Mouse (Mus musculus) ovary, adult 18-20 months (tissue): ENCODE measurements around the gene Spaca7.
"Not testable (repeated sequence)": the region's sequence is repeated elsewhere in the genome, so short reads cannot be mapped to it uniquely, and the experiment has no call there.

Experiments used
- DNase-seq: peaks from one replicate; pipeline ENCODE4 v3.0.0; 2022; ENCODE audit warnings: low spot score, mixed read lengths

Spaca7 gene

GRCm38 (mm10) chr8:12572814-12573534 lies at the start of gene Spaca7:
Gene Spaca7 (plus strand): TSS chr8:12573029.
- no peak for DNase-seq

DNA sequence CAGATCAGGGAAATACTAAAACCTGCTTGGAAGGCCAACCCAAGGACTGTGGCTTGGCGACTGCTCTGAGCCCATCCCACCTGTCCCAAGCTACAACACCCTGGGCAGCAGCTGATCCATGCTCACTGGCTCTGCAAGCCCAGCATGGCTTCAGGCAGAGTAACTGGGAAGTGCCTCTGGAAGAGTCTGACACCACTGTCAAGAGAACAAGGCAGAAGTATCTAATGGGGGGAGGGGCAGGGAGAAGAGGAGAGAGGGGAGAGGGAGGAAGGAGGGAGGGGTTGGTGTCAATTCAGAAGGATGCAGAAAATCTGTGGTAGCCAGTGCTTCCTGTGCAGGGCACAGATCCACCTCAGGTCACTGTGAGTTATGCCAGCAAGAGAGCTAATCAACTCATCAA lies 48.5 kb upstream of the Spaca7 start:
- DNase-seq: no peak

GRCm38 (mm10) chr8:12528659-12529058 lies 44.2 kb upstream of the Spaca7 start:
- no peak for DNase-seq

- DNase-seq: no peak
Measured at GRCm38 (mm10) chr8:12535617-12536016, 37.2 kb upstream of the Spaca7 start.

GRCm38 (mm10) chr8:12536306-12536705 lies 36.5 kb upstream of the Spaca7 start:
- no peak for DNase-seq

- DNase-seq: no peak
Measured at GRCm38 (mm10) chr8:12545236-12545635, 27.6 kb upstream of the Spaca7 start.

- DNase-seq: no peak
Measured at GRCm38 (mm10) chr8:12545671-12546070, 27.2 kb upstream of the Spaca7 start.

GRCm38 (mm10) chr8:12547466-12548220 lies 25.2 kb upstream of the Spaca7 start:
- no peak for DNase-seq

- DNase-seq: no peak
Measured at GRCm38 (mm10) chr8:12548255-12548654, 24.6 kb upstream of the Spaca7 start.

DNA sequence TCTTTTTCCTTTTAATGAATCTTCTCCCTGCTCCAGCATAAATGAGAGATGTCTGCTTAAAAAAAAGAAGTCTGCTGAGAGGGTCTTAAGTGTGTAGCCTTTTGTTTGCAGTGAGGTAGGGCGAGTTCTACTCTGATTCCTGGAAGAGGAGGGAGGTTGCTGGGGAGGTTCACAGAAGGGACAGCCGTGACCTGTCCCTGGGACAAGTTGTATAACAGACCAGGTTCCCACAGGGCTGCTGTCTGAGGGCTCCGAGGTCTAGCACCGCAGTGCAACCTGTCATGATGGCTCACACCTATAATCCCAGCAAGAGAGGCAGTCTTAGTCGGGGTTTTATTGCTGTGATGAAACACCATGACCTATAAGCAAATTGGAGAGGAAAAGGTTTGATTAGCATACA lies 24.1 kb upstream of the Spaca7 start:
- DNase-seq: no peak

- DNase-seq: no peak
Measured at GRCm38 (mm10) chr8:12555515-12556145, 17.2 kb upstream of the Spaca7 start.

DNA sequence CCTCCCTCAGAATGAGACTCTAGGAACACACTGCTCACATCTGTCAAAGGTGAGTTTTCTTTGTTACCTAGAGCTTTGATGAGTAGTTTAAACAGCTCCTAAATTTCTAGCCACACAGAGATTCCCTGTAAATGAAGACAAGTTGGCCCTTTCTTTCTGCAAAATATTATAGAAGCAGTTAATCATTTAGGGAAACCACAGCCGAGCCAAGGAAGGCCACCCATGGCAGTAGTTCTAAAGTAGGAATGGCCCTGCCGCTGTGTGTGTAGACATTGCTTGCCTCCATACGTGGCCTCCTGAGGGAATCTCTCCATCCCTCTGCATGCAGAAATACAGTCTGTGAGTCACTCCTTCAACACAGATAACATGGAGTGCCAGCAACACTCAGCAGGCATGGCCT lies 14.0 kb upstream of the Spaca7 start:
- no peak for DNase-seq

DNA sequence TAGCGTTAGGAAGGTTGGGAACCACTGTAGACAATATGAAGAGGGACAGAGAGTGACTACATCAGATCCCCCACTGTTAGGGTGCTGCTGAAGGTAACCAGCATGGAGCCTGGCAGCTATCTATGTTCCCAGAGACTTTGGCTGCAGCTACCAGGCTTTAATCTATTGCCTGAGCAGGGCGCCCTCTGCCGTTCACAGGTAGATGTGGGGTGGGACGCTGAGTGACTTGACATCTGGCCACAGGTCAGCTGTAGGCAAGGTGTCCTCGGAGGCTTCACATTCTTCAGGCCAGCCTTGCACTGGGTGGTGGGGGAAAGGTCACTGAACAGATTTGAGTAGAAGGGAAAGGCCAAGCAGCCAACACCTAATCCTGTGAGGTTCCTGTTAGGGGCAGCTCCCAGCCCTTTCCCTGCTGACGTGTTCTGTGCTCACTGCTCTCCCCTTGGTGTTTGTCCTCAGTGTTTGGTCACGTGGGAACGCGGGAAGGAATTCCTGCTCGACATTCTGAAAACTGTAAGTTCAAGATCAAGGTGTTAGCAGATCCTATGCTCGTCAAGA lies 11.3 kb upstream of the Spaca7 start:
- DNase-seq: no peak

GRCm38 (mm10) chr8:12564307-12564706 lies 8.5 kb upstream of the Spaca7 start:
- DNase-seq: no peak

DNA sequence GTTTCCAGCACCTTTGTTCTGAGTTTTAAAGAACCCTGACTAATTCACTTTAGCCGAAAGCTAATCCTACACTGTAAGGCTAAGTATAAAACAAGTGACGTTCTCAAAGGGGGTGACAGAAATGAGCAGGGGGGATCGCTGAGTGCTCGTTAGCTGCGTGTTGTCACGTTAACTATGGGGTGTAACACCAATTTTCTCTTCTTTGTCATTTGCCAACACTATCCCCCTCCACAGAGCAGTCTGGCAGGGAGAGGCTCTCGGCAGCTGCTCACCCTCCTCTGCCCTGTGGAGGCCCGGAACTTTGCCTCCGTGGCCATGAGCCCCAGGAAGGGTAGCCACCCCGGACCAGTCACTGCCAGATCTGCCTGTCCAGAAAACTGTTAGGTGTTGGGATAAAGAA lies 7.3 kb upstream of the Spaca7 start:
- DNase-seq: no peak

DNA sequence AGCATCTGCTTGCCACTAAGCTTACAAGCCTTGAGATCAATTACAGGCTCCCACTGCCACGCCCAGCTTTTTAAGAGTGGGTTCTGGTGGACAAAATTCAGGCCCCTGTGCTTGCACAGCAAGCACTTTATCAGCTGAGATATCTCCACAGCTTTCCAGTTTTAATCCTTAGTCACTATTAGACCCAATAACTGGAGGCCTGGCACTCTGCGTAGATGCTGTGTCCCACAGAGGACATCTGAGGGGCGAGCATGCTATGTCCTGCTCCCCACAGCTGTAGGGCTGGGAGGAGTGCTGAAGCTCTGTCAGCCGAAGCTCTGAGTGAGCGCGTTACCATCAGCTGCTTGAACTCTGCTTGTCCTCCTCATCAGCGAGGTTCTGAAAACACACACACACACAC lies 6.3 kb upstream of the Spaca7 start:
- no peak for DNase-seq

GRCm38 (mm10) chr8:12576003-12576402 lies 3.2 kb downstream of the Spaca7 start:
- no peak for DNase-seq

DNA sequence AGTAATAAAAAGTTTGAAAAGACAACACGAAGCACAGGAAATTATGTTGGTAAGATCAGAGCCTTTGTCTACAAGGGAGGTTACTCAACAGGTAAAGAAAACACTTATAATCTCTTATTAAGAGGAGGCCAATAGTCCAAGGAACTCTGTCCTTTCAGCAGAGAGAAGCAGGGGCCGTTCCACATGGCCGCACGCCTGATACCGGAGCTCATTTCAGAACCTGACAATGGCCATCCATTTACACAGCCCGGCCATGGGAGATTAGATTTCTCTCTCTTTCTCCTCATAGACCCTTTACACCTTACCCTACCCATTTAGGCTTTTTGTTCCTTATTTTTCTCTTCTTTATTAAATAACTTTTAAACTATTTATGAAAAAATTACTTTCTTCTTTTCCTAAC lies 3.9 kb downstream of the Spaca7 start:
- no peak for DNase-seq

- not testable (repeated sequence) for DNase-seq
Measured at GRCm38 (mm10) chr8:12579339-12579999, 6.6 kb downstream of the Spaca7 start.

GRCm38 (mm10) chr8:12583785-12584184 lies 11.0 kb downstream of the Spaca7 start:
- no peak for DNase-seq

GRCm38 (mm10) chr8:12607223-12607622 lies 34.4 kb downstream of the Spaca7 start:
- peak; percentile 21 for DNase-seq

GRCm38 (mm10) chr8:12608810-12609209 lies 36.0 kb downstream of the Spaca7 start:
- DNase-seq: no peak
